Mouse (Mus musculus) heart, embryonic 12.5 days (tissue): ENCODE measurements around the gene Gdpgp1. TPM values are rescaled to one million over a fixed set of nuclear protein-coding genes. Genes with fewer than 3 reads are reported as not detected.
A peak's percentile ranks its signal among the peaks of the same experiment; 100 is the strongest.

Experiments
- ATAC-seq: fragments of 200-750 bp; cut with Nextera tagmentation; 2 replicates; pipeline ENCODE4 v1.8.0; 2017; ENCODE audit warnings: moderate TSS enrichment, moderate library complexity; ENCODE audit not compliant: insufficient number of reproducible peaks, low FRiP score
- H3K27ac ChIP-seq: fragments of 300-500 bp; sonication (generic); 2 replicates; pipeline ENCODE4 v1.5.1; 2016; ENCODE audit warnings: mild to moderate bottlenecking, moderate library complexity; ENCODE audit not compliant: poor library complexity, severe bottlenecking
- H3K27me3 ChIP-seq: fragments of 300-500 bp; sonication (generic); replicated peaks from 2 replicates; pipeline ENCODE4 v1.6.1; 2016; ENCODE audit warnings: mild to moderate bottlenecking, moderate library complexity
- H3K36me3 ChIP-seq: fragments of 300-500 bp; sonication (generic); 2 replicates; pipeline ENCODE4 v1.6.1; 2016; ENCODE audit warnings: mild to moderate bottlenecking, moderate library complexity
- H3K4me1 ChIP-seq: fragments of 300-500 bp; sonication (generic); replicated peaks from 2 replicates; pipeline ENCODE4 v1.6.1; 2016; ENCODE audit warnings: mild to moderate bottlenecking
- H3K4me2 ChIP-seq: fragments of 300-500 bp; sonication (generic); 2 replicates; pipeline ENCODE4 v1.6.1; 2016; ENCODE audit warnings: mild to moderate bottlenecking, moderate library complexity
- H3K4me3 ChIP-seq: fragments of 300-500 bp; sonication (generic); 2 replicates; pipeline ENCODE4 v1.5.1; 2016; ENCODE audit warnings: mild to moderate bottlenecking
- H3K9ac ChIP-seq: fragments of 300-500 bp; sonication (generic); 2 replicates; pipeline ENCODE4 v1.6.1; 2016; ENCODE audit warnings: mild to moderate bottlenecking, moderate library complexity
- H3K9me3 ChIP-seq: fragments of 300-500 bp; sonication (generic); replicated peaks from 2 replicates; pipeline ENCODE4 v1.6.1; 2016; ENCODE audit warnings: mild to moderate bottlenecking, moderate library complexity
- WGBS: fragments of 180-500 bp; shearing (Covaris S2); methylation state at CpG from one replicate; pipeline ENCODE4 v1.1.7; 2016; 5-methylcytosine and 5-hydroxymethylcytosine counted together
- polyA plus RNA-seq: library from polyadenylated mRNA; unstranded; fragments of >200 nt; fragmentation: Nextera tagmentation; extraction: Ambion mirVana; gene quantifications from 2 replicates; pipeline ENCODE4 v1.2.1, GENCODE M21; 2016

The Gdpgp1 gene
- polyA plus RNA-seq, 1 experiment from 2014 or later, result 3.6 TPM

- H3K27ac ChIP-seq, result no peak overlapping the region
- ATAC-seq, result no peak
- H3K4me2 ChIP-seq, result no peak overlapping the region
- H3K4me3 ChIP-seq, result no peak overlapping the region
- H3K27me3 ChIP-seq, result no peaks in the 10 kb centered on the region
- H3K9me3 ChIP-seq, result no peaks in the 10 kb centered on the region
- peaks cover 54% of the 10 kb centered on the region for H3K36me3 ChIP-seq
- H3K9ac ChIP-seq, result no peak overlapping the region
- H3K4me1 ChIP-seq, result peaks cover 5% of the 10 kb centered on the region; the same call in 1 of the 2 replicates
- 95% methylated on average over 4 of the region's 4 CpGs for WGBS
These were observed 5.6 kb upstream of the Gdpgp1 start for GRCm38 (mm10) chr7:80227065-80227464.

- Histone ChIP-seq H3K4me2 (no peak overlapping the region), H3K36me3 (peaks cover 28% of the 10 kb centered on the region), H3K27me3 (no peaks in the 10 kb centered on the region), H3K27ac (no peak overlapping the region), H3K9me3 (no peaks in the 10 kb centered on the region), H3K4me1 (peaks cover 10% of the 10 kb centered on the region), H3K9ac (no peak overlapping the region), H3K4me3 (no peak overlapping the region)
- WGBS, result 81% methylated on average over 6 of the region's 6 CpGs
- no peak for ATAC-seq
These were observed 2.5 kb upstream of the Gdpgp1 start for GRCm38 (mm10) chr7:80230196-80230595.

GRCm38 (mm10) chr7:80231971-80232488 is 635 bp upstream of the Gdpgp1 start:
- ATAC-seq, result no peak; the same call in 1 of the 2 replicates
- Histone ChIP-seq H3K4me3 (peak overlapping the region; percentile 73), H3K27ac (peak overlapping the region; percentile 40; the same call in 1 of the 2 replicates), H3K9ac (peak overlapping the region; percentile 79), H3K9me3 (no peaks in the 10 kb centered on the region), H3K4me2 (peak overlapping the region; percentile 89), H3K36me3 (peaks cover 12% of the 10 kb centered on the region), H3K27me3 (no peaks in the 10 kb centered on the region), H3K4me1 (peaks cover 10% of the 10 kb centered on the region)
- WGBS, result under 1% methylated on average over 29 of the region's 29 CpGs

DNA sequence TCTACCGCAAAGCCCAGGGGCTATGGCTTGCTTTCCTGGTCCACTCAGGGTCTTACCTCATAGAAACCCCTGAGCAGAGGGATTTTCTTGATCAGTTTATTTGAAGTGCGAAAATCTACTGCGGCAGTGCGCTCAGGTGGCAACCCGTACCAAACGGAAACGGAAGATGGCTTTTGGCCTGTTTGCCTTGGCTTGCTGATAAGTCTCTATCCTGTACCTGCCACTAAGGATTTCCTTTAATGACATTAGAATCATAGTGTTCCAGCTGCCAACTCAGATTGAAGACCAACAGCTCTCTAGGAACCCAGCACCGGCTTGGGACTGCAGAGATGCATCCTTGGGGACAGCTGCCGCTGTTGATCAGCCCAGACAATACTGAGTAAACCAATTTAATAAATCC is 1.1 kb downstream of the Gdpgp1 start:
- Histone ChIP-seq H3K9me3 (no peaks in the 10 kb centered on the region), H3K4me3 (peak overlapping the region; percentile 73; the same call in 1 of the 2 replicates), H3K4me2 (peak overlapping the region; percentile 89), H3K9ac (peak overlapping the region; percentile 50; the same call in 1 of the 2 replicates), H3K27ac (no peak overlapping the region), H3K27me3 (no peaks in the 10 kb centered on the region), H3K36me3 (peaks cover 9% of the 10 kb centered on the region), H3K4me1 (peaks cover 10% of the 10 kb centered on the region)
- ATAC-seq, result no peak
- WGBS, result 74% methylated on average over 9 of the region's 9 CpGs

GRCm38 (mm10) chr7:80238542-80238941 is 5.9 kb downstream of the Gdpgp1 start:
- Histone ChIP-seq H3K4me2 (no peak overlapping the region), H3K27me3 (no peaks in the 10 kb centered on the region), H3K9me3 (no peaks in the 10 kb centered on the region), H3K36me3 (peaks cover 26% of the 10 kb centered on the region), H3K4me1 (peaks cover 5% of the 10 kb centered on the region), H3K27ac (no peak overlapping the region), H3K9ac (no peak overlapping the region), H3K4me3 (no peak overlapping the region)
- WGBS, result 88% methylated on average over 10 of the region's 10 CpGs
- no peak for ATAC-seq

GRCm38 (mm10) chr7:80241661-80242060 is 9.0 kb downstream of the Gdpgp1 start:
- 81% methylated on average over 4 of the region's 4 CpGs for WGBS
- no peaks in the 10 kb centered on the region for H3K27me3 ChIP-seq
- H3K4me3 ChIP-seq, result no peak overlapping the region
- H3K4me1 ChIP-seq, result no peaks in the 10 kb centered on the region
- H3K27ac ChIP-seq, result no peak overlapping the region
- ATAC-seq, result no peak
- H3K4me2 ChIP-seq, result no peak overlapping the region
- H3K9ac ChIP-seq, result no peak overlapping the region
- peaks cover 26% of the 10 kb centered on the region for H3K36me3 ChIP-seq
- no peaks in the 10 kb centered on the region for H3K9me3 ChIP-seq

GRCm38 (mm10) chr7:80244851-80245250 is 12.2 kb downstream of the Gdpgp1 start:
- Histone ChIP-seq H3K27ac (no peak overlapping the region), H3K9me3 (no peaks in the 10 kb centered on the region), H3K36me3 (peaks cover 10% of the 10 kb centered on the region), H3K4me3 (no peak overlapping the region), H3K4me1 (peaks cover 5% of the 10 kb centered on the region; the same call in 1 of the 2 replicates), H3K9ac (no peak overlapping the region), H3K4me2 (no peak overlapping the region), H3K27me3 (no peaks in the 10 kb centered on the region)
- ATAC-seq, result no peak
- WGBS, result 86% methylated on average over 4 of the region's 4 CpGs

DNA sequence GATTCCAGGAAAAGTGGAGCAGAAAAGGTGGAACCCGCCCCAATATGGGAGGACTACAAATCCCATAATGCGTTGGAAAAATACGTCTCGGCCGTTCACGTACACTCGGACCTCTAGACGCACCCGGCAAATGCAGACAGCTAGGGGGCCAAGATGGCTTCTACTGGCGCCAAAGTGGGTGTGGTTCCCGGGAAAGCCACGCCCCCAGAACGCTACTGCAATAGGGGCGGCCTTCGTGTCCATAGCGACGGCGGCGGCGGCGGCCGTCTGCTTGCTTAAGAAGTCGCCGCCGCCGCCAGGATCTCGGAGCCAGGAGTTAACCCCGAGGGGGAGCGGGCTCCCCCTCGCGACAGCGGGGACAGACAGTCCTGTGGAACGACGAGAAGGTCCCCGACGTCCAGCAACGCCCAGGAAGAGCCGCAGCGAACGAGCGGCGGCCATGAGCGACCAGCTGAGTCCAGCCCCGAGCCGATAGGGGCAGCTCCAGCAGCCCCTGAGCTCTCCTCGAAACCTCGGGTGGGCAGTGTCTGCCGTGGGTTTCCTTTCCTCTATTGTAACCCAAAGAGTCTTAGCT is 13.6 kb downstream of the Gdpgp1 start, which contains the start of gene Ttll13:
TSS of gene Ttll13 (plus strand) at position 229 of the 574 bp plus-strand sequence.
- peak within 1 kb of the TSS; percentile 82 for H3K9ac ChIP-seq
- under 1% methylated on average over 48 of the region's 48 CpGs for WGBS

DNA sequence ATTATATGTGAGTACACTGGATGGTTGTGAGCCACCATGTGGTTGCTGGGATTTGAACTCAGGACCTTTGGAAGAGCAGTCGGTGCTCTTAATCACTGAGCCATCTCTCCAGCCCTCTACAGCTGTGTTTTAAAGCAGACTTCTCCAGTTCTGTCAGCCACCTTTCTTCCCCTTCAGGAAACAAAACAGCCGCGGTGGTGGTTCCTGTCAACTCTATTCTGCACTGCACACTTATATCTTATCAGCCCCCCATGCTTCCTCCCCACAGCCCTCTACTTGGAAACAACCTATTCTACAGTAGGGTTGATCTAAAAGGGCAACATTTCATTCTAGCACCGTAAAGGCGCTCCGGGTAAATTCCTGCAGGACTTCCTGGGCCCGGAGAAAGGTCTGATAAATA is 14.2 kb downstream of the Gdpgp1 start:
- Histone ChIP-seq H3K36me3 (no peaks in the 10 kb centered on the region), H3K9ac (no peak overlapping the region), H3K9me3 (no peaks in the 10 kb centered on the region), H3K27ac (peak overlapping the region; percentile 84), H3K4me1 (peaks cover 5% of the 10 kb centered on the region; the same call in 1 of the 2 replicates), H3K27me3 (no peaks in the 10 kb centered on the region), H3K4me2 (peak overlapping the region; percentile 76), H3K4me3 (peak overlapping the region; percentile 70)
- 0 out of 2 replicates have a peak, but pooled peaks have one; percentile 20 for ATAC-seq
- WGBS, result 21% methylated on average over 7 of the region's 7 CpGs

More for the DNA sequence above, 13.6 kb downstream of the Gdpgp1 start, which contains the start of gene Ttll13:
- Histone ChIP-seq H3K27me3 (no peaks in the 10 kb centered on the region), H3K9me3 (no peaks in the 10 kb centered on the region), H3K4me2 (peak within 1 kb of the TSS; percentile 76), H3K4me1 (peaks cover 5% of the 10 kb centered on the region; the same call in 1 of the 2 replicates), H3K36me3 (0 out of 2 replicates have a peak, but pooled peaks cover 2% of the 10 kb centered on the region), H3K27ac (peak within 1 kb of the TSS; percentile 84), H3K4me3 (peak within 1 kb of the TSS; percentile 70)
- peak; percentile 99 for ATAC-seq

- no peaks in the 10 kb centered on the region for H3K4me1 ChIP-seq
- WGBS, result 76% methylated on average over 7 of the region's 7 CpGs
- H3K9me3 ChIP-seq, result no peaks in the 10 kb centered on the region
- no peaks in the 10 kb centered on the region for H3K36me3 ChIP-seq
- no peak overlapping the region for H3K4me3 ChIP-seq
- H3K27ac ChIP-seq, result no peak overlapping the region
- ATAC-seq, result no peak
- H3K9ac ChIP-seq, result no peak overlapping the region
- H3K27me3 ChIP-seq, result peaks cover 19% of the 10 kb centered on the region; the same call in 1 of the 2 replicates
- no peak overlapping the region for H3K4me2 ChIP-seq
These were observed 19.8 kb downstream of the Gdpgp1 start for GRCm38 (mm10) chr7:80252437-80252836.

- peaks cover 22% of the 10 kb centered on the region; the same call in 1 of the 2 replicates for H3K27me3 ChIP-seq
- ATAC-seq, result no peak
- H3K4me1 ChIP-seq, result no peaks in the 10 kb centered on the region
- no peaks in the 10 kb centered on the region for H3K9me3 ChIP-seq
- WGBS, result 63% methylated on average over 11 of the region's 11 CpGs
- H3K4me3 ChIP-seq, result no peak overlapping the region
- H3K4me2 ChIP-seq, result no peak overlapping the region
- H3K27ac ChIP-seq, result no peak overlapping the region
- no peaks in the 10 kb centered on the region for H3K36me3 ChIP-seq
- no peak overlapping the region for H3K9ac ChIP-seq
These were observed 20.2 kb downstream of the Gdpgp1 start for GRCm38 (mm10) chr7:80252886-80253285.
